Mouse (Mus musculus): ENCODE measurements around the gene Smg6.

- TF ChIP-seq ZNF384 (IDR thresholded peaks at IDR 0.05; ENCODE audit: low read depth, low read length), result no peak
- TF ChIP-seq CHD2 (IDR thresholded peaks at IDR 0.05; ENCODE audit: low read depth, low read length), result no peak
- TF ChIP-seq HCFC1 (IDR thresholded peaks at IDR 0.05; ENCODE audit: borderline replicate concordance, insufficient read depth, low read length), result no peak
- no peak for TF ChIP-seq ZC3H11A (IDR thresholded peaks at IDR 0.05; ENCODE audit: borderline replicate concordance, low read depth, low read length)
These were observed 157.4 kb downstream of the Smg6 start for GRCm38 (mm10) chr11:75083031-75083430.
